Mouse (Mus musculus) hindbrain, embryonic 10.5 days (tissue): ENCODE measurements around the gene Lrsam1. TPM values are rescaled to one million over a fixed set of nuclear protein-coding genes. Genes with fewer than 3 reads are reported as not detected.
A peak's percentile ranks its signal among the peaks of the same experiment; 100 is the strongest.
"Not testable (repeated sequence)": the region's sequence is repeated elsewhere in the genome, so short reads cannot be mapped to it uniquely, and the experiment has no call there.

ENCODE experiments used
- DNase-seq: peaks from one replicate; pipeline ENCODE4 v3.0.0-alpha.2; 2017; ENCODE audit warnings: low spot score
- H3K27ac ChIP-seq: fragments of 300-500 bp; sonication (generic); 2 replicates; pipeline ENCODE4 v1.5.1; 2016; ENCODE audit warnings: mild to moderate bottlenecking, moderate library complexity
- H3K27me3 ChIP-seq: fragments of 300-500 bp; sonication (generic); 2 replicates; pipeline ENCODE4 v1.6.1; 2016; ENCODE audit warnings: mild to moderate bottlenecking; ENCODE audit not compliant: poor library complexity, insufficient read depth, severe bottlenecking
- H3K36me3 ChIP-seq: fragments of 300-500 bp; sonication (generic); 2 replicates; pipeline ENCODE4 v1.6.1; 2016; ENCODE audit warnings: mild to moderate bottlenecking, moderate library complexity
- H3K4me1 ChIP-seq: fragments of 300-500 bp; sonication (generic); replicated peaks from 2 replicates; pipeline ENCODE4 v1.6.1; 2016; ENCODE audit warnings: mild to moderate bottlenecking
- H3K4me3 ChIP-seq: fragments of 300-500 bp; sonication (generic); 2 replicates; pipeline ENCODE4 v1.5.1; 2016; ENCODE audit warnings: mild to moderate bottlenecking, moderate library complexity
- H3K9me3 ChIP-seq: fragments of 300-500 bp; sonication (generic); 2 replicates; pipeline ENCODE4 v1.6.1; 2016; ENCODE audit warnings: mild to moderate bottlenecking, moderate library complexity
- WGBS: fragments of 180-500 bp; shearing (Covaris S2); methylation state at CpG from one replicate; pipeline ENCODE4 v1.1.7; 2016; 5-methylcytosine and 5-hydroxymethylcytosine counted together
- polyA plus RNA-seq: library from polyadenylated mRNA; unstranded; fragments of >200 nt; fragmentation: Nextera tagmentation; extraction: Ambion mirVana; gene quantifications from 2 replicates; pipeline ENCODE4 v1.2.1, GENCODE M21; 2016

Gene Lrsam1
- 11.5 TPM in 2 replicates for polyA plus RNA-seq

GRCm38 (mm10) chr2:32961192-32961995, at the start of gene Lrsam1, which contains the start of gene Rpl12:
Lrsam1 (minus strand) TSS chr2:32961614.
Rpl12 (plus strand) TSS chr2:32961559.
- 3% methylated on average over 55 of the region's 55 CpGs for WGBS
- Histone ChIP-seq H3K9me3 (no peaks in the 10 kb centered on the region), H3K36me3 (peaks cover 50% of the 10 kb centered on the region), H3K4me3 (peak within 1 kb of the TSS; percentile 98), H3K27me3 (no peaks in the 10 kb centered on the region), H3K4me1 (peaks cover 57% of the 10 kb centered on the region), H3K27ac (peak within 1 kb of the TSS; percentile 97)
- DNase-seq = peak; percentile 95

DNA sequence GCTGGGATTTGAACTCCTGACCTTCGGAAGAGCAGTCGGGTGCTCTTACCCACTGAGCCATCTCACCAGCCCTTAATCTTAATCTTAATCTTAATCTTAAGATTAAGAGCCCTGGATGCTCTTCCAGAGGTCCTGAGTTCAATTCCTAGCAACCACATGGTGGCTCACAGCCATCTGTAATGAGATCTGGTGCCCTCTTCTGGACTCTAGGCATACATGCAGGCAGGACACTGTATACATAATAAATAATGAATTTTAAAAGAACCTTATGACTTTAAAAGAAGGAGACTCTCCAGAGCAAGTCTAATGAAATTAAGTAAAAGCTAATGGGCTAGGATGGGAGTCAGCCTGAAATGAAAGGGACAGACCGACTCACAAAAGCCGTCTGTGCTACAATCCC, 47.6 kb upstream of the Lrsam1 start:
- WGBS = 79% methylated on average over 4 of the region's 4 CpGs
- not testable (repeated sequence) for H3K9me3 ChIP-seq, DNase-seq, H3K27ac ChIP-seq, H3K4me1 ChIP-seq, H3K27me3 ChIP-seq, H3K36me3 ChIP-seq, H3K4me3 ChIP-seq

DNA sequence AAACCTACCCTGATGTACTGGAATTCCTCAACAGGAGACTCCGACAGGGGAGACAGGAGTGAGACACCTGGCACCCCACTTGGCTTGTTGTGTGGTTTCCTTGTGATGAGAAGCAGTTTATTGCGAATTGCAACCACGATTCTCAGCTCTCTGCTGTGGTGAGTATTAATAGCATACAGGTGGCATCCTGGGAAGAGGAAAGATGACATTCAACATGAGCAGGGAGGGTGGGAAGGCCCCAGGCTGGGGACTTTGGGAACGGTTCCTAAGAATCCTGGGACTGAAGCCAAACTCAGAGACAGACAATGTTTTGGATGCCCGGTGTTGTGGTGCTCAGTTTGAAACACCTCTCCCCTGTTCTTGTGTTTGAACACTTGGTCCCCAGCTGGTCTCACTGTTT, 43.6 kb upstream of the Lrsam1 start:
- H3K27ac ChIP-seq = no peak overlapping the region
- no peaks in the 10 kb centered on the region for H3K27me3 ChIP-seq
- 0 out of 2 replicates have a peak, but pooled peaks cover 3% of the 10 kb centered on the region for H3K36me3 ChIP-seq
- no peak for DNase-seq
- 85% methylated on average over 5 of the region's 5 CpGs for WGBS
- H3K9me3 ChIP-seq = no peaks in the 10 kb centered on the region
- H3K4me1 ChIP-seq = no peaks in the 10 kb centered on the region
- H3K4me3 ChIP-seq = no peak overlapping the region

- Histone ChIP-seq H3K27ac (no peak overlapping the region), H3K27me3 (no peaks in the 10 kb centered on the region), H3K4me3 (no peak overlapping the region), H3K9me3 (no peaks in the 10 kb centered on the region), H3K36me3 (0 out of 2 replicates have a peak, but pooled peaks cover 3% of the 10 kb centered on the region), H3K4me1 (no peaks in the 10 kb centered on the region)
- WGBS = 89% methylated on average over 7 of the region's 7 CpGs
- DNase-seq = no peak
Measured at GRCm38 (mm10) chr2:33002144-33002543, 40.7 kb upstream of the Lrsam1 start.

- Histone ChIP-seq H3K27ac (no peak overlapping the region), H3K9me3 (no peaks in the 10 kb centered on the region), H3K36me3 (no peaks in the 10 kb centered on the region), H3K4me3 (no peak overlapping the region), H3K4me1 (no peaks in the 10 kb centered on the region), H3K27me3 (no peaks in the 10 kb centered on the region)
- 85% methylated on average over 2 of the region's 2 CpGs for WGBS
- no peak for DNase-seq
Measured at GRCm38 (mm10) chr2:32999752-33000151, 38.3 kb upstream of the Lrsam1 start.

DNA sequence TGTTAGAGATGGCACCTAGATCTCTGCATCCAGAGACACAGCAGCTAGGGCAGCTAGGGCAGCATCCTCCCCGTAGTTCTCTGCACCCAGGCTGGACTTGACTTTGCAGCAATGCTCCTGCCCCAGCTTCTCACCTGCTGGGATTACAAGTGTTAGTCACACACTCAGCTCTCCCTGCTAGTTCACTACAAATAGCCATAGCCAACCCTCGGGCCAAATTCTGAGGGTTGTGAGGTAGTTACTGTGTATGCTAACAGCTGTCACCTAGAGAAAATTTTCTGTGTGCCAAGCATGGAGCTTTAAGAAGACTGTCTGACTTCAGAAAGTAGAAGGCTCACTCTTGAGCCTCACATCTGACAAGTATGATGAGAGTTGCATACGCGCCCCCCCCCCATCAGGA, 36.4 kb upstream of the Lrsam1 start:
- H3K9me3 ChIP-seq = no peaks in the 10 kb centered on the region

DNA sequence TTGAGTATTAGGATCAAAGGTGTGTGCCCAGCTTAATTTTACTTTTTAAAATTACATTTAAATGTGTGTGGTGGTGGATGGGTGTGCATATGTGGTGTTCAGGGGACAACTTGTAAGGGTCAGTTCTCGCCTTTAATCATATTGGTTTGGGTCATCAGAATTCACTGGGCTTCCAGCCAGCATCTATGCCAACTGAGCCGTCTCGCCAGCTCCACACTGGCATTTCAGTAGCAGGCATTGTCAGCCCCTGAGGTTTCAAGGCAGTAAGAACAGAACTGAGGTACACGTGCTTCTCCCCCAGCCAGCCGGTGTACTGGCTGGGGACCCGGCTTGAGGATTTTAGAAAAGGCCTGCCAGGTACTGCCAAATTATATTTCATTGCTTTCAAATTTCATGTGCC, 35.7 kb upstream of the Lrsam1 start:
- 72% methylated on average over 6 of the region's 6 CpGs for WGBS
- Histone ChIP-seq H3K27ac (no peak overlapping the region), H3K4me3 (no peak overlapping the region), H3K27me3 (no peaks in the 10 kb centered on the region), H3K4me1 (no peaks in the 10 kb centered on the region), H3K36me3 (no peaks in the 10 kb centered on the region), H3K9me3 (no peaks in the 10 kb centered on the region)
- no peak for DNase-seq

More for the DNA sequence above, 36.4 kb upstream of the Lrsam1 start:
- H3K4me1 ChIP-seq = no peaks in the 10 kb centered on the region
- H3K27ac ChIP-seq = no peak overlapping the region
- DNase-seq = no peak
- H3K4me3 ChIP-seq = no peak overlapping the region
- H3K27me3 ChIP-seq = no peaks in the 10 kb centered on the region
- 78% methylated on average over 4 of the region's 4 CpGs for WGBS
- no peaks in the 10 kb centered on the region for H3K36me3 ChIP-seq

DNA sequence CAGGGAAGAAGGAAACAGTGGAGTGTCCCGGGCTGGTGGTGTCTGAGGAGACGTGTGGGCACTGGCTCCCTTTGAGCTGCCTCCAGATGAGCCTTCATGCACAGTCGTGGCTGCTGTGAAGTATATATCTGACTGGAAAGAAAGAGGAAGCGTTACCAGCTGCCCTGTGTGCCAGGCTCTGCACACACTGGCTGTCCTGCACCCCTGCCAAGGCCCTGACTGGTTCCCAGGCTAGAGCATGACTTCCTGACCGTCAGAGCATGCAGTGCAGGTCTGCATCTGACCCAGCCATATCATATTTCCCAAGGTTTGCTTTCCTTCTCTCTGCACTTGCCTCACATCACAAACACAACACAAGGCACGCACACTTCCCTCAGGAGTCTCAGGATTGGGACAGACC, 30.7 kb upstream of the Lrsam1 start:
- H3K27ac ChIP-seq = no peak overlapping the region
- H3K4me3 ChIP-seq = no peak overlapping the region
- H3K27me3 ChIP-seq = no peaks in the 10 kb centered on the region
- no peak for DNase-seq
- 71% methylated on average over 6 of the region's 6 CpGs for WGBS
- H3K36me3 ChIP-seq = no peaks in the 10 kb centered on the region
- H3K9me3 ChIP-seq = no peaks in the 10 kb centered on the region
- H3K4me1 ChIP-seq = no peaks in the 10 kb centered on the region

GRCm38 (mm10) chr2:32990167-32990832, 28.9 kb upstream of the Lrsam1 start:
- 52% methylated on average over 13 of the region's 13 CpGs for WGBS
- Histone ChIP-seq H3K27me3 (no peaks in the 10 kb centered on the region), H3K9me3 (no peaks in the 10 kb centered on the region), H3K4me3 (no peak overlapping the region), H3K27ac (no peak overlapping the region), H3K36me3 (no peaks in the 10 kb centered on the region), H3K4me1 (peaks cover 3% of the 10 kb centered on the region; the same call in 1 of the 2 replicates)
- no peak for DNase-seq

DNA sequence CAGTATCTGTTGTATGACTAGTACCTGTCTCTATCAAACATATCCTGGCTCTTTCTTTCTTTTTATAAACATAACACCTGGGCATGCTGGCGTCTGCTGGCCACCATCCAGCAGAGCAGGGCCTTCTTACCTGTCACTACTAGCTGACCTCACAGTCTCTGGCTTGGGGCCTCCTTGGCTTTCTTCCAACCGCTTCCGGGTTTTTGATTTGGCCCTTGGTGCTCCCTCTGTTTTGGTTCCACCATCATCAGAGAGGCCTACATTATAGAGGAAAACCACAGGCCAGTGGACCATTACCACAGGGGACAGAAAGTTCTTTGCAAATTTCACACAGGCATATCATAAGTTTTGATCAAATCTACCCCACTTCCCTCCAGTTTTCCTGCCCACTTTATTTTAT, 28.0 kb upstream of the Lrsam1 start:
- no peaks in the 10 kb centered on the region for H3K36me3 ChIP-seq
- 78% methylated on average over 3 of the region's 3 CpGs for WGBS

DNA sequence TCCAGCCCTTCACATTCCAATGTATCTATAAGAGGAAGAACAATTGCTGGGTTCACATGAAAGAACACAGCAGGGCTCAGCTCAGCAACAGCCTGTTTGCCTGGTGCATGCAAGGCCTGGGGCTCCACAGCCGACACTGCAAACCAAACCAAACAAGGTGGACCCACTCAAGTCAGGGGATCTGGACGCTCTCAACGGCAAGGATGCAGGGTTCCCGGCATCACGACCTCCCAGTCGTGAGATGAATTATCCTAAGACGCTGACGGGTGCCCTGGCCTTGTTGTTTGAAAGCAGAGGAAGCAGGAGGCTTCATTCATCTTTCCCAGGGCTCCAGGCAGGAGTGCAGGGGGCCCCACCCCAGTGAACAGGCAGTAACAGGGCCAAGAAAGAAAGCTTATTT, 24.4 kb upstream of the Lrsam1 start:
- no peak overlapping the region for H3K4me3 ChIP-seq
- H3K9me3 ChIP-seq = no peaks in the 10 kb centered on the region
- peaks cover 23% of the 10 kb centered on the region for H3K4me1 ChIP-seq
- no peak overlapping the region for H3K27ac ChIP-seq
- no peaks in the 10 kb centered on the region for H3K36me3 ChIP-seq
- WGBS = 67% methylated on average over 8 of the region's 8 CpGs
- no peaks in the 10 kb centered on the region for H3K27me3 ChIP-seq
- DNase-seq = no peak

More for the DNA sequence above, 28.0 kb upstream of the Lrsam1 start:
- no peaks in the 10 kb centered on the region for H3K27me3 ChIP-seq
- peaks cover 3% of the 10 kb centered on the region; the same call in 1 of the 2 replicates for H3K4me1 ChIP-seq
- H3K4me3 ChIP-seq = no peak overlapping the region
- H3K9me3 ChIP-seq = no peaks in the 10 kb centered on the region
- DNase-seq = no peak
- H3K27ac ChIP-seq = no peak overlapping the region

DNA sequence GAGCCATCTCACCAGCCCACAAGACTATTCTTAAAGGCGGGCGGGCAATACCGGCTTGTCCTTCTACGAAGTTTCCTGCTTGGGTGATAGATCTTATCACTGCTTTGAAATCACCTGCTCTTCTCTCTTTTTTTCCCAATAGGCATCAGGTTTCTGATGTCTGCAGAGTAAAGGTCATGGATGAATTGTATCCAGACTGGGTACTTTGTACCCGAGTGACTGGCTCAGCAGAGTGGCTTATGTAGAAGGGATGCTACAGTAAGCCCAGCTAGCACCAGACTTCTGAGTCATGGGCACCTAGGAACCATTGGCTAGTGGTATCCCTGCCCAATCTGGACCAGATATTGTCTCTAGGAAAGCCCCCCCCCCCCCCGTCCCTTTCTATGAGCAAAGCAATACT, 22.2 kb upstream of the Lrsam1 start:
- Histone ChIP-seq H3K4me3 (no peak overlapping the region), H3K4me1 (peaks cover 31% of the 10 kb centered on the region), H3K9me3 (no peaks in the 10 kb centered on the region), H3K27me3 (no peaks in the 10 kb centered on the region), H3K27ac (no peak overlapping the region), H3K36me3 (no peaks in the 10 kb centered on the region)
- DNase-seq = no peak
- 58% methylated on average over 6 of the region's 6 CpGs for WGBS

DNA sequence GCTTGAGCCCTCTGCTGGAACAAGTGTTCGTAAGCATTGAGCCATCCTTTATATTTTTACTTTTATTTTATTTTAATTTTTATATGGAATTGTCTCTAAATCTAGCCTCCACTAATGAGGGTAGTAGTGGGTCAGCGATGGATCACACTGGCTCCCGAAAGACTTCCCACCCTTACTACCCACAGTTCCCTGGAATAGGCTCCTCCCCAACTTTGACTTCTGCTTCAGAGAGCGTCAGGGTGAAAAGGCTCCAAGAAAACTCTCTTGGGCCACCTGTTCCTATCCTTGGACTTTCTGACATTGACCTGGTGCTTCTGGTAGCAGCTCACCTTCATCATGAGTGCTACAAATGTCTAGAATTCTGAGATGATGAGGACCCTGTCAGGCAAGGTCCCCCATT, 21.3 kb upstream of the Lrsam1 start:
- Histone ChIP-seq H3K27me3 (no peaks in the 10 kb centered on the region), H3K9me3 (no peaks in the 10 kb centered on the region), H3K27ac (peak overlapping the region; percentile 69), H3K4me3 (peak overlapping the region; percentile 87), H3K36me3 (no peaks in the 10 kb centered on the region), H3K4me1 (peaks cover 35% of the 10 kb centered on the region)
- DNase-seq = no peak
- WGBS = 4% methylated on average over 4 of the region's 4 CpGs
